Mouse (Mus musculus) olfactory bulb, adult 2 months (tissue): Measurements from ENCODE around the gene Rnf167.

Experiments
- CTCF ChIP-seq: fragments of 200-500 bp; IDR thresholded peaks from 2 replicates; pipeline ENCODE4 v1.5.1; 2012; ENCODE audit warnings: low read depth, mild to moderate bottlenecking, low read length, moderate library complexity; ENCODE audit not compliant: insufficient read depth
- POLR2A ChIP-seq: fragments of 200-500 bp; IDR thresholded peaks from 2 replicates; pipeline ENCODE4 v1.6.1; 2012; ENCODE audit warnings: mild to moderate bottlenecking, low read depth, low read length, moderate library complexity; ENCODE audit not compliant: insufficient read depth

GRCm38 (mm10) chr11:70667271-70668150, 20.5 kb downstream of the Rnf167 start:
- no peak for TF ChIP-seq POLR2A
- no peak for TF ChIP-seq CTCF
